Mouse (Mus musculus) CD4-positive, CD25-positive, alpha-beta regulatory T cell, adult 2 months (primary cell): Measurements from ENCODE around the gene Tmtc4.

Experiments used
- DNase-seq: peaks from one replicate; pipeline ENCODE4 v3.0.0-alpha.2; 2012; ENCODE audit warnings: low read depth, low spot score

The Tmtc4 gene

DNA sequence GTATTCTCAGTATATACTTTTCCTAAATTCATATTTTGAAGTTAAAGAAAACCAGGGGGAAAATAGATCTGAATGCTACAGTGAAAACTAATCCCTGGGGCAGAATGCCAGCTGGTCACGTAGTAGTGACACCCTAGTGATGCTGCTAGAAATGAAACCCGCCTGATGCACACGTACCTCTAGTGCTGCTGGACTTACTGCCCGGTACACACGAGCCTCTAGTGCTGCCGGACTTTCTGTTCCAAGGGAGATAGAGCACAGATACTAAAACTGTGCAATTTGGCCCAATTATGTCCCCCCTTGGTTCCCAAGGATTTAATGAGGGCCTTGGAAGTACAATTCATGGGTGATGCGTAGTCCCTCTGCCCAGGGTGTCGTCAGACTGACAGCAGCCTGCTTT, 108.8 kb downstream of the Tmtc4 start:
- DNase-seq, result no peak

DNA sequence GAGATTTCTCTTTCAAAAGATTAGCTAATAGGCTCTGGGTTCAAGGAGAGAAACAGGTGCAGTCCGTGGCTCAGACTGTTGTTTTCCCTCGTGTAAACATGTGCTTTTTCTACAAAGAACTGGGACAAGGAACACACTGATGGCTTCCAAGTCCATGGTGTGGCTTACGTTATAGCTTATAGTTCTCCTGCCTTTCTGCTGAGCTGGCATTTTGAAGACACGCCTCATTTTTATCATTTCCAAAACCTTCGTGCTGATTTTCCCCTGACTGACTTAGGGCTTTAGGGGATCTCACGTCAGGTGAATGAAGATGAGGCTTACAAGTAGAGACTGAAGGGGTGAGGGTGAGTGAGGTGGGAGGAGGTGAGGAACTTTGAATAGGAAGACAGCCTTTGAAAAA, 111.2 kb downstream of the Tmtc4 start:
- no peak for DNase-seq

DNA sequence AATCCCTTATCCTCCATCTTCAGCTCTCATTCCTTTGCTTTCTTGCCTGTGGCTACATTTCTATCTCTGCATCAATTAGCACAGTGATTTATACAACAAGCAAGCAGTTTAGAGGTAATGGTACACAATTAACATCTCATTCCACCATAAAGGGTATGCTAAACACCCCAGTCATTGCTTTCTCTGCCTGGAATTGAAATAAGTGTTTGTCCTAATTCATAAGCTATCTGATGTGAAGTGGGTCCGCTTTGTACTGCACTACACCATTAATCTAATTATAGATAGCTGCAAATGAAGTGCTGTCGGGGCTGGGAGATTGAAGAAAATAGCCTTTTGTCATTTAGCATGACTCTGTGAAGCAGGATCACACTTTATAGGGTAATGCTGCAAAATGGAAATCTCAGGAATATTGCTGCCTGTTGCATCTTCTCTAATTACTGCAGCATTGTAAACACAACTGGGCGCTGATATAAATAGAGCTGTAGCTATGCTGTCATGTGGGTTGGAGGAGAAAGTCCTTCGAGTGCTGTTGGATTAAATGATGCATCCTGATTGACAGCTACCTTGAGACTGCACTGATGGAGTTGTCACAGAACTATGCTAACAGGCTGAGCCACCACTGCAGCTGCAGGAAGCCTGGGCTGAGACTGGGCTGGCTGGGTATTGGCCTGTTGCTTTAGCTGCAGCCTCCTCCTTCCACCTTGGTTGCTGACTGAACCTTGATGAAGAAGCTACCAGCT, 111.8 kb downstream of the Tmtc4 start:
- no peak for DNase-seq

DNA sequence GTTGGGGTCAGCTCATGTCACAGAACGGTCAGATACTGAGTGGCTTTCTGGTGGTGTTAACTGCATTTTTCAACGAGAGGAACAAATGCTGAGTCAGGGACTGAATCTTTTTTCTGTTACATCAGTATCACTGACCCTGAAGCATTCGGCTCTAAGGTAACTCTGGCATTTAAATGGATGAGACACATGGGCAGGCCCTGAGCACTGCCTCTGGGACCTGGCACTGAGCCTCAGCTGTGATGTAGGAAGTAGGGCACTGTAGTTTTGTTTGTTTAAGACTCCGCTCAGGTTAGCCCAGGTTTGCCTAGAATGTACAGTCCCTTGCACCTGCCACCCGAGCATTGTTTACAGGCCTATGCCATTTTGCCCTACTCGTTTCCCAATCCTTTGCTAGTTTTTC, 114.0 kb downstream of the Tmtc4 start:
- DNase-seq, result no peak
